Mouse (Mus musculus) midbrain, embryonic 10.5 days (tissue): Measurements from ENCODE around the gene Smoc1. TPM values are rescaled to one million over a fixed set of nuclear protein-coding genes. Genes with fewer than 3 reads are reported as not detected.
A peak's percentile ranks its signal among the peaks of the same experiment; 100 is the strongest.

ENCODE experiments used
- DNase-seq: peaks from one replicate; pipeline ENCODE4 v3.0.0-alpha.2; 2017; ENCODE audit warnings: low spot score
- H3K27ac ChIP-seq: fragments of 300-500 bp; sonication (generic); replicated peaks from 2 replicates; pipeline ENCODE4 v1.5.1; 2016; ENCODE audit warnings: mild to moderate bottlenecking
- H3K27me3 ChIP-seq: fragments of 300-500 bp; sonication (generic); 2 replicates; pipeline ENCODE4 v1.6.1; 2016; ENCODE audit warnings: low read depth, mild to moderate bottlenecking; ENCODE audit not compliant: poor library complexity, severe bottlenecking
- H3K36me3 ChIP-seq: fragments of 300-500 bp; sonication (generic); 2 replicates; pipeline ENCODE4 v1.6.1; 2016; ENCODE audit warnings: mild to moderate bottlenecking, moderate library complexity
- H3K4me1 ChIP-seq: fragments of 300-500 bp; sonication (generic); 2 replicates; pipeline ENCODE4 v1.6.1; 2016
- H3K4me3 ChIP-seq: fragments of 300-500 bp; sonication (generic); 2 replicates; pipeline ENCODE4 v1.5.1; 2016; ENCODE audit warnings: mild to moderate bottlenecking, moderate library complexity
- H3K9me3 ChIP-seq: fragments of 300-500 bp; sonication (generic); replicated peaks from 2 replicates; pipeline ENCODE4 v1.6.1; 2016; ENCODE audit warnings: mild to moderate bottlenecking
- WGBS: fragments of 180-500 bp; shearing (Covaris S2); methylation state at CpG from one replicate; pipeline ENCODE4 v1.1.7; 2016; 5-methylcytosine and 5-hydroxymethylcytosine counted together
- polyA plus RNA-seq: library from polyadenylated mRNA; unstranded; fragments of >200 nt; fragmentation: Nextera tagmentation; extraction: Ambion mirVana; gene quantifications from 2 replicates; pipeline ENCODE4 v1.2.1, GENCODE M21; 2016

Gene Smoc1
- polyA plus RNA-seq, 1 experiment from 2014 or later = 13.9 TPM

DNA sequence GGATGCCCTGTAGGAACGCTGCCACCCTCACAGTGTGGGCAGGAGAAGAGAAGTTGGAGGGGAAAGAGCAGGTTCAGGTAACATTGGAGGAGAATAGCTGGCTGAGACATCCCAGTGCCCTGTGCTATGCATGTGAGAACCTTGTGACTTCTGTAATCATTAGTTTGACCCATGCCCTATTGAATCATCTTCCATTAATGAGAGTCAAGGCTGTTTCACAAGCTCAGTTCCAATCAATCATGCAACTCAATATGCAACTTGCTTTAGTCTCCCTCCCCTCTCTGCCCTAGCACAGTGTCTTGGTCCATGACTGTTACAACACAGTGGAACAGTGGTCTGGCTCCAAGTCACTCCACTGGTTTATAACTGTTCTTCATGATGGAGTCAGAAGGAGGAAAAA, 163.0 kb downstream of the Smoc1 start:
- WGBS = 96% methylated on average over 1 of the region's 1 CpGs

GRCm38 (mm10) chr12:81193968-81194367, 167.4 kb downstream of the Smoc1 start:
- no peaks in the 10 kb centered on the region for H3K9me3 ChIP-seq
- H3K4me3 ChIP-seq = no peak overlapping the region
- no peak overlapping the region for H3K27ac ChIP-seq
- 82% methylated on average over 2 of the region's 2 CpGs for WGBS
- no peak for DNase-seq
- H3K27me3 ChIP-seq = peaks cover 5% of the 10 kb centered on the region
- no peaks in the 10 kb centered on the region for H3K36me3 ChIP-seq
- H3K4me1 ChIP-seq = no peaks in the 10 kb centered on the region

More for the DNA sequence above, 163.0 kb downstream of the Smoc1 start:
- Histone ChIP-seq H3K9me3 (no peaks in the 10 kb centered on the region), H3K27me3 (no peaks in the 10 kb centered on the region), H3K36me3 (peaks cover 11% of the 10 kb centered on the region; the same call in 1 of the 2 replicates), H3K4me1 (no peaks in the 10 kb centered on the region), H3K27ac (no peak overlapping the region), H3K4me3 (no peak overlapping the region)
- no peak for DNase-seq

DNA sequence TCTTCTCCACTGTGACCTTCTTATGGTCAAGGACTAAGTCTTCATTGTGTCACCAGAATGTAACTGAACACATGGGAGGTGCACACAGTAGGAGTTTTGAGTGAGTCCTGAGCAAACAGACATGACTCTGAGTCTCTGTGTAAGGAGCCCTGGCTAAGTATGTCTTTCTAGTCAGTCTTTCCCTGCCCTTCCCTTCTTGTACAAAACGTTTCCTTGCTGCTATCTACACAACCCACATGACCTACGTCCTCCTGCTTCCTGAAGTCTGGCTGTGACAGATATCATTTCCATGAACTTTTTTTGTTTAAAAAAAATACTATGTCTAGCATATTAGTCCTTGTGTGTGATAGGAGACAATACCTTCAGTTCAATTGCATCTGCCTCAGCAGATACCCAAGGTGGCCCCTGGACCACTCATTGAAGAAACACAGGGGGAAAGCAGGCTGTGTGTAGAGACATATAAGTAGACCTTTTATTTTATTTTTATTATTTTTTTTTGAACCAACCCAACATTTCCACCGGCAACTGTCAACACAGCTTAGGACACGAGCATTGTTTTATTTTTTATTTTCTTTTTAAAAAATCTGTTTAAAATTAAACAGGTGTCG, 171.0 kb downstream of the Smoc1 start:
- DNase-seq = no peak
- Histone ChIP-seq H3K27ac (no peak overlapping the region), H3K27me3 (peaks cover 8% of the 10 kb centered on the region), H3K4me3 (no peak overlapping the region), H3K9me3 (no peaks in the 10 kb centered on the region), H3K36me3 (no peaks in the 10 kb centered on the region), H3K4me1 (peaks cover 22% of the 10 kb centered on the region)
- WGBS = 80% methylated on average over 5 of the region's 5 CpGs

- Histone ChIP-seq H3K4me1 (peaks cover 36% of the 10 kb centered on the region), H3K36me3 (no peaks in the 10 kb centered on the region), H3K4me3 (no peak overlapping the region; the same call in 1 of the 2 replicates), H3K27me3 (peaks cover 8% of the 10 kb centered on the region), H3K9me3 (no peaks in the 10 kb centered on the region), H3K27ac (0 out of 2 replicates have a peak overlapping the region, but pooled peaks have one; percentile 13)
- WGBS = 34% methylated on average over 23 of the region's 23 CpGs
- peak; percentile 82 for DNase-seq
These were observed 172.8 kb downstream of the Smoc1 start for GRCm38 (mm10) chr12:81199280-81199955.

- Histone ChIP-seq H3K36me3 (no peaks in the 10 kb centered on the region), H3K4me1 (peaks cover 36% of the 10 kb centered on the region), H3K4me3 (no peak overlapping the region), H3K27me3 (peaks cover 8% of the 10 kb centered on the region), H3K9me3 (no peaks in the 10 kb centered on the region), H3K27ac (peak overlapping the region; percentile 57)
- DNase-seq = peak; percentile 50
- 8% methylated on average over 1 of the region's 1 CpGs for WGBS
These were observed 176.6 kb downstream of the Smoc1 start for GRCm38 (mm10) chr12:81203226-81203625.

DNA sequence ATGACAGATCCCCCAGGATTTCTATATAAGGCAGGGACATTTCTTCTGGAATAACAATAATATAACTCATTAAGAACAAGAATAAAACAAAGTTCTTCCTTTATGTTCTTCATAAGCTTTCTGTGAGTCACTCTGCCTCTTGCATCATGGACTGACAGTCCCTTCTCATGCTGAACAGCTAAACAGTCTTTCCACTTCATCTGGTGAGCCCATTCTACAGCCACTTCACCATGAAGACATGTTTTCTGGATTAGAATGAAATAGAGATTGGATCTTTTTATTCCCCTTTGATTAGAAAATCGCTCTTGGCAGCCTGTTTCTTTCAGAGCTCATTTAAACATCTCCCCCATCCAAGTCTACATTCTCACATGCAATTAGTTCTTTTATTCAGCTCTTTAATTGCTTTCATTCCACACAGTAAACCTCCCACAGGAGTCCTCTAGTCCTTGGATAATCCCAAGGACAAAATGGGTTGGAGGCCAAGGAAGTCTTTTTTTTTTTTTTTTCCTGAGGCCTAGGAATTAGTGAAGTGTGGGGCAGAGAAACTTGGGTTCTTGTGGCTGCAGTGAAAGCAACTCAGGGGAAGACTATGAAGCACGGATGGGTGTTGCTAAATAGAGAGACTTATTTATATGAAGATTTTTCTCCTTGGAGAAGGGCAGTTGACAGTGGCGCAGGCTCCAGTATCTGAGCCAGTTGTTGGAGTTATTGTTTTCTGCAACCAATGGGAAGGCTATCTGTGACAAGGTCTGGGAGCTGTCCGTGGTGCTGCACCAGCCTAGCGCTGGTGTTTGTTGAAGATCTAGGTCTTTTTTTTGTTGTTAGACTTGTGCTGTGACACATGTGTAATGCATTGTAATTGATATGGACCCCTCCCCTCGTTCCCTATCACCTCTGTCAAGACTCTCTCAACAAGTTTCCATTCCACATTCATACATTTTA, 179.3 kb downstream of the Smoc1 start:
- Histone ChIP-seq H3K4me3 (no peak overlapping the region), H3K27me3 (no peaks in the 10 kb centered on the region), H3K27ac (no peak overlapping the region), H3K9me3 (no peaks in the 10 kb centered on the region), H3K36me3 (no peaks in the 10 kb centered on the region), H3K4me1 (peaks cover 29% of the 10 kb centered on the region)
- 22% methylated on average over 6 of the region's 6 CpGs for WGBS
- peak; percentile 50 for DNase-seq

DNA sequence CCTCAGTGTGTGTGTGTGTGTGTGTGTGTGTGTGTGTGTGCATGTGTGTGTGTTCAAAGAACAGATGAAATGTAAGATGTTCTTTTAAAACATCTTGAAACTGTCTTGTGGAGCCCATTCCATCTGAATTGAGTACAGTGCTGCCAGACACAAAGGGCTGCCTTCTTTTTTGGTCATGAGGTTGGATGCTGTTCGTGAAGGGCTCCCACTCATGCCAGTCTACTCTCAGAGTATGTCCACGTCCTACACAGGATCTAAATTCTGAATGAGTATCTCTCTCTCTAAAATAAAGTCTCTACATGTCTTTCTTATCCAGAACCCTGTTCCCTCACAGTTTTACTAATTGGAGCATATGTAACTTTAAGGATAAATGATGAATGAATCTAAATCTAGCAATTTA, 182.0 kb downstream of the Smoc1 start:
- 67% methylated on average over 2 of the region's 2 CpGs for WGBS
- DNase-seq = no peak
- no peak overlapping the region for H3K27ac ChIP-seq
- no peak overlapping the region for H3K4me3 ChIP-seq
- no peaks in the 10 kb centered on the region for H3K36me3 ChIP-seq
- no peaks in the 10 kb centered on the region for H3K27me3 ChIP-seq
- H3K9me3 ChIP-seq = no peaks in the 10 kb centered on the region
- peaks cover 4% of the 10 kb centered on the region for H3K4me1 ChIP-seq

DNA sequence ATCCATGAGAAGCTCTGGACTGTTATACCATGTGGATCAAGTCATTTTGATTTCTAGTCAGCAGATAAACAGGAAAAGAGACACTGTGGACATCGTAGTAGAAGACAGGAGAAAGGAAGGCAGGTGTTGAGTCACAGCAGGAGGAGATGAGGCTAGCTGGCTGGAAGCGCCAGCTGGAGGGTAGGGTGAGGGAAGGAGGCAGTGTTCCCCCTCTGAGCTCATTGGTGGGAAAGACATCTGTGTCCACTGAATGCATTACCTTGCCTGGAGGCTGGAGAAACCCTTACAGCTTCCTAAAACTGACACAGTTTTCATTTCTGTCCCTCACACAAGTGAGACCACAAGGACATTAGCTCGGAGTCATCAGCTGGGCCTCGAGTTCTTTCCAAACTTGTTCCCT, 192.7 kb downstream of the Smoc1 start:
- 79% methylated on average over 4 of the region's 4 CpGs for WGBS
- Histone ChIP-seq H3K27me3 (no peaks in the 10 kb centered on the region), H3K9me3 (no peaks in the 10 kb centered on the region), H3K4me3 (no peak overlapping the region), H3K4me1 (peaks cover 6% of the 10 kb centered on the region), H3K27ac (no peak overlapping the region), H3K36me3 (no peaks in the 10 kb centered on the region)
- DNase-seq = no peak

DNA sequence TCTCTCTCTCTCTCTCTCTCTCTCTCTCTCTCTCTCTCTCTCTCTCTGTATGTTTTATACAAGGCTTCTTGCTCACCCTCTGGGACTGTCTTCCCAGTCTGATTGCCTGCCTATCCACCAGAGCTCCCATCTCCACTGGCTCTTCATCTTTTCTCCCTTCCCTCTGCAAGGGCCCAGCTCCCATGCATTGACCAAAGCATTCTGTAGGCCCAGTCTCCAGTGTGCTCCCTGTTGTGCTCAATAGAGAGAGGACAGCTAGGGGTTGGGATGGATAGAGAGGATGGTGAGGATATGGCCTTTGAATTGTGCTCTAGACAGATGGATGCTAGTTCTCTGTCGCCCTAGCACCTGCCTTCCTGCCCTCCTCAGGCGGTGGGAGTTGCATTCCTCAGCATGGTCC, 196.7 kb downstream of the Smoc1 start:
- Histone ChIP-seq H3K4me3 (no peak overlapping the region), H3K27ac (no peak overlapping the region), H3K36me3 (no peaks in the 10 kb centered on the region), H3K27me3 (no peaks in the 10 kb centered on the region), H3K9me3 (no peaks in the 10 kb centered on the region), H3K4me1 (peaks cover 13% of the 10 kb centered on the region)
- no peak for DNase-seq
- WGBS = 85% methylated on average over 2 of the region's 2 CpGs

DNA sequence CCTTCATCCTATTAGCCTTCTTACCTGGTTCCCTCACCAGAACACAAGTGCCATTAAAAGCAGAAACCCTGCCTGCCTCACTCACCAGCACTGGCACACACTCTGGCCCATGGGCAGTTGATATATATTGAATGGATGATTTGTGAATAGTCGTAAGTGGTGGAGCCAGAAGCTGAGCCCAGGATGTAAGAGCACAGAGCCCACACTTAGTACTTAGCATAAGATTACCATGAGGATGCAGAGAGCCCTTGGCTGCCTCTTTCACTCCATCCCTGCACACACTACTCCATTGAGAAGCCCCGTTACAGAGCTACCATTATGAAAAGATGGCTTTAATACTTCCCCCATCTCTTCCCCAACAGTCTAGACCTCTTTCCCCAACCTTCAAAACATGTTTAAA, 198.2 kb downstream of the Smoc1 start:
- Histone ChIP-seq H3K4me1 (peaks cover 11% of the 10 kb centered on the region; the same call in 1 of the 2 replicates), H3K36me3 (no peaks in the 10 kb centered on the region), H3K27ac (no peak overlapping the region), H3K4me3 (no peak overlapping the region), H3K9me3 (no peaks in the 10 kb centered on the region), H3K27me3 (no peaks in the 10 kb centered on the region)
- DNase-seq = no peak
- 81% methylated on average over 2 of the region's 2 CpGs for WGBS

GRCm38 (mm10) chr12:81225966-81226577, 199.5 kb downstream of the Smoc1 start:
- Histone ChIP-seq H3K27ac (no peak overlapping the region), H3K4me3 (no peak overlapping the region), H3K9me3 (no peaks in the 10 kb centered on the region), H3K27me3 (no peaks in the 10 kb centered on the region), H3K4me1 (peaks cover 11% of the 10 kb centered on the region; the same call in 1 of the 2 replicates), H3K36me3 (no peaks in the 10 kb centered on the region)
- WGBS = 50% methylated on average over 6 of the region's 6 CpGs
- DNase-seq = no peak

DNA sequence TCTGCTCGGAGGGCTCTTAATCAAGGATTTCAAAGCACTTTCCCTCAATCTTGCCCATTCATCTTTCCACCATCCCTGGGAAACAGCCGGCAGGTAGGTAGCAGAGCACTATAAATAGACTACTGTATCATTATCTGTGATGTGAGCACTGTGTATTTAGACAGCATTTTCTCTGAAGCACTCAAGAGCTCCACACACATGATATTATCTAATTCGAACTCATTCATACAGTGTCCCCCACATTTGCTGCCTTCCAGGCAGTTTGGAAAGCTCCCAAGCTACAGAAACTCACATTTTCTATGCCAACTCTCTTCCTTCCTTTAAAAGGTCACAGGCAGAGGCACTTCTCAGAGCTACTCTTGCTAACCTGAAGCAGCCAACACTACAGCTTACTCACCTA, 200.0 kb downstream of the Smoc1 start:
- Histone ChIP-seq H3K27me3 (no peaks in the 10 kb centered on the region), H3K4me3 (no peak overlapping the region), H3K36me3 (no peaks in the 10 kb centered on the region), H3K9me3 (no peaks in the 10 kb centered on the region), H3K4me1 (peaks cover 11% of the 10 kb centered on the region; the same call in 1 of the 2 replicates), H3K27ac (no peak overlapping the region)
- 81% methylated on average over 3 of the region's 3 CpGs for WGBS
- DNase-seq = no peak
